ENCODE assay signal across 9 mouse cellular contexts in the genomic region with DNA sequence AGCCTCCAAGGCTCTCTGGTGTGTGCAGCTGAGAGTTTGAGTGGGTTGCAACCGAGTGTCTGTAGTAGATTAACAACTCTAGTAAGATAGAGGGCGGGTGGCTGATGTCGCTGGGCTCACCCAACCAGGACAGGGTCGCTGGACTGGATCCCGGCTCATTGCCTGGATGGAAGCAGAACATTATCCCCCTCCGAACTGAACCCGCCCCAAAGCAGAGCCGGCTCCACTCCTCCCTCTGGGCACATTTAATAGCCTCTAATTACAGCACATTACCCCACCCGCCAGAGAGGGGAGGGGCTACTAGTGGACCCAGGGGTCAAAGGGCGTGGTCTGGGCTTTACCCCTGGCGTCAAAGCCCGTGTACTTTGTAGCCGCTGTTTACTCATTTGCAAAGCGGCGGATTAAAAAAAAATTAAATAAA. TPM values are rescaled to one million over a fixed set of nuclear protein-coding genes. Genes with fewer than 3 reads are reported as not detected.
DNase-seq lines count a peak whose midpoint lies in the region; ATAC-seq and TF ChIP-seq lines count a peak whose summit lies in the region.
"Had no signal": no experiment of that assay in that cellular context is flagged by ENCODE, and none has a peak within 500 bp of the region (broad histone marks: within the 10 kb centered on the region; RNA-seq: fewer than 3 reads in every experiment).

No protein-coding gene starts in this region.

- peaks cover 58% of the 10 kb centered on the region for H3K4me1 ChIP-seq in G1E (ENCODE audit: insufficient read depth, low read depth, low read length)
- peaks cover 37% of the 10 kb centered on the region for H3K4me1 ChIP-seq in embryonic facial prominence, embryonic 15.5 days
- H3K4me1 ChIP-seq in heart, postnatal 0 days (ENCODE audit: control insufficient read depth, insufficient read depth): peaks cover 27% of the 10 kb centered on the region
- peaks cover 45% of the 10 kb centered on the region for H3K4me1 ChIP-seq in limb, embryonic 10.5 days
- H3K4me1 ChIP-seq in midbrain, embryonic 11.5 days (ENCODE audit: control insufficient read depth, insufficient read depth, low read length): peaks cover 25% of the 10 kb centered on the region

- H3K36me3 ChIP-seq in G1E (replicated peaks): peaks cover 10% of the 10 kb centered on the region
- no peaks in the 10 kb centered on the region for H3K36me3 ChIP-seq in embryonic facial prominence, embryonic 15.5 days
- no peaks in the 10 kb centered on the region for H3K36me3 ChIP-seq in heart, postnatal 0 days (replicated peaks; ENCODE audit: control insufficient read depth, insufficient read depth, low read length)
- H3K36me3 ChIP-seq in limb, embryonic 10.5 days: no peaks in the 10 kb centered on the region
- no peaks in the 10 kb centered on the region for H3K36me3 ChIP-seq in midbrain, embryonic 11.5 days (ENCODE audit: control insufficient read depth, insufficient read depth, low read length)

- H3K9ac ChIP-seq in embryonic facial prominence, embryonic 15.5 days: no peak overlapping the region
- H3K9ac ChIP-seq in heart, postnatal 0 days (replicated peaks; ENCODE audit: low read depth, low read length): no peak overlapping the region
- H3K9ac ChIP-seq in midbrain, embryonic 11.5 days (ENCODE audit: low read length): 0 out of 2 replicates have a peak overlapping the region, but pooled peaks have one; percentile 9

- no peak for ATAC-seq in G1E (ENCODE audit: extremely low read depth, insufficient number of reproducible peaks, low FRiP score, poor library complexity, severe bottlenecking)
- no peak for ATAC-seq in embryonic facial prominence, embryonic 15.5 days (ENCODE audit: insufficient number of reproducible peaks, low FRiP score, low TSS enrichment, low read depth)
- ATAC-seq in heart, postnatal 0 days (ENCODE audit: insufficient read depth, low read depth): no peak
- ATAC-seq in midbrain, embryonic 11.5 days (ENCODE audit: low FRiP score): no peak
- ATAC-seq in monocyte, adult 5-6 weeks (replicated peaks; ENCODE audit: insufficient number of reproducible peaks, low FRiP score, low TSS enrichment, poor library complexity, severe bottlenecking): no peak

- DNase-seq in 416B (ENCODE audit: low read depth): peak; percentile 72
- no peak for DNase-seq in G1E (ENCODE audit: low spot score)
- no peak for DNase-seq in heart, postnatal 0 days (ENCODE audit: low spot score)
- DNase-seq in limb, embryonic 10.5 days (ENCODE audit: low spot score): peak; percentile 43
- DNase-seq in midbrain, embryonic 11.5 days (ENCODE audit: low spot score, missing footprints): peak; percentile 85
- DNase-seq in right cerebral cortex, adult 2 months (ENCODE audit: low spot score in 2 of 2): no peak

- H3K27ac ChIP-seq in embryonic facial prominence, embryonic 15.5 days (replicated peaks): peak overlapping the region; percentile 61
- no peak overlapping the region for H3K27ac ChIP-seq in heart, postnatal 0 days (ENCODE audit: low read depth)
- H3K27ac ChIP-seq in limb, embryonic 10.5 days: peak overlapping the region; percentile 87
- H3K27ac ChIP-seq in midbrain, embryonic 11.5 days (ENCODE audit: low read depth, low read length): no peak overlapping the region

- H3K27me3 ChIP-seq in G1E (ENCODE audit: insufficient read depth, low read length): no peaks in the 10 kb centered on the region
- peaks cover 12% of the 10 kb centered on the region; the same call in 1 of the 2 replicates for H3K27me3 ChIP-seq in embryonic facial prominence, embryonic 15.5 days
- H3K27me3 ChIP-seq in heart, postnatal 0 days (ENCODE audit: control insufficient read depth, insufficient read depth, low read length): 0 out of 2 replicates have a peak, but pooled peaks cover 2% of the 10 kb centered on the region
- H3K27me3 ChIP-seq in limb, embryonic 10.5 days (ENCODE audit: low read depth, poor library complexity, severe bottlenecking): peaks cover 42% of the 10 kb centered on the region
- H3K27me3 ChIP-seq in midbrain, embryonic 11.5 days (ENCODE audit: control insufficient read depth, insufficient read depth, low read length): peaks cover 8% of the 10 kb centered on the region

- no peak for TF ChIP-seq EP300 in heart, postnatal 0 days (IDR thresholded peaks at IDR 0.05; ENCODE audit: low read depth)

- H3K4me2 ChIP-seq in embryonic facial prominence, embryonic 15.5 days (replicated peaks): peak overlapping the region; percentile 92
- peak overlapping the region; percentile 85 for H3K4me2 ChIP-seq in heart, postnatal 0 days (ENCODE audit: low read depth, low read length)
- H3K4me2 ChIP-seq in midbrain, embryonic 11.5 days: peak overlapping the region; percentile 97; the same call in 1 of the 2 replicates

- WGBS in embryonic facial prominence, embryonic 15.5 days: 5% methylated on average over 15 of the region's 15 CpGs
- 18% methylated on average over 15 of the region's 15 CpGs for WGBS in heart, postnatal 0 days
- 9% methylated on average over 15 of the region's 15 CpGs for WGBS in limb, embryonic 10.5 days
- WGBS in midbrain, embryonic 11.5 days: 16% methylated on average over 15 of the region's 15 CpGs

- TF ChIP-seq CTCF in G1E (IDR thresholded peaks at IDR 0.05; ENCODE audit: low read depth, low read length): no peak
- TF ChIP-seq CTCF in heart, postnatal 0 days (IDR thresholded peaks at IDR 0.05; ENCODE audit: low read depth): no peak

- H3K9me3 ChIP-seq in G1E (replicated peaks): no peaks in the 10 kb centered on the region
- no peaks in the 10 kb centered on the region for H3K9me3 ChIP-seq in embryonic facial prominence, embryonic 15.5 days (replicated peaks)
- no peaks in the 10 kb centered on the region for H3K9me3 ChIP-seq in heart, postnatal 0 days (replicated peaks; ENCODE audit: control insufficient read depth, low read length)
- H3K9me3 ChIP-seq in limb, embryonic 10.5 days (replicated peaks): no peaks in the 10 kb centered on the region
- H3K9me3 ChIP-seq in midbrain, embryonic 11.5 days (ENCODE audit: control insufficient read depth, low read length): no peaks in the 10 kb centered on the region

- peak overlapping the region; percentile 60; the same call in 1 of the 2 replicates for H3K4me3 ChIP-seq in G1E (ENCODE audit: low read depth, low read length)
- peak overlapping the region; percentile 66 for H3K4me3 ChIP-seq in embryonic facial prominence, embryonic 15.5 days (replicated peaks)
- no peak overlapping the region for H3K4me3 ChIP-seq in heart, postnatal 0 days (ENCODE audit: low read depth, low read length)
- H3K4me3 ChIP-seq in limb, embryonic 10.5 days: peak overlapping the region; percentile 73
- H3K4me3 ChIP-seq in midbrain, embryonic 11.5 days (ENCODE audit: low read depth, low read length): no peak overlapping the region; the same call in 1 of the 2 replicates

RNA-seq across cellular contexts. Expression of gene Hook2, which starts 1.1 kb away (rescaled TPM):
- 2.7 and 3.4 TPM in 2 replicates for total RNA-seq in G1E (2014; fragmentation: Nextera tagmentation)
- total RNA-seq in G1E (2017): 7.9 and 8.2 TPM in 2 replicates
- 12.2 and 12.7 TPM in 2 replicates for polyA plus RNA-seq in G1E (2012)
- polyA plus RNA-seq in embryonic facial prominence, embryonic 15.5 days (2015; fragmentation: Nextera tagmentation; extraction: Ambion mirVana): 27.2 and 30.6 TPM in 2 replicates
- total RNA-seq in heart, postnatal 0 days (2014; rRNA removed; ENCODE audit: low replicate concordance): 1.9 and 4.8 TPM in 2 replicates
- 3.5 and 4.7 TPM in 2 replicates for polyA plus RNA-seq in heart, postnatal 0 days (2015; fragmentation: Nextera tagmentation; extraction: Ambion mirVana)
- polyA plus RNA-seq in limb, embryonic 10.5 days (2016; fragmentation: Nextera tagmentation; extraction: Ambion mirVana): 16.0 and 19.1 TPM in 2 replicates
- 11.4 and 11.8 TPM in 2 replicates for polyA plus RNA-seq in midbrain, embryonic 11.5 days (2014; fragmentation: Nextera tagmentation; extraction: Ambion mirVana)
- 4.2 to 8.7 TPM (median 4.5 TPM) in 3 replicates for total RNA-seq in monocyte, adult 5-6 weeks (2017)

RNA-seq across cellular contexts. Expression of gene Junb, which starts 10.8 kb away (rescaled TPM):
- total RNA-seq in G1E (2014; fragmentation: Nextera tagmentation): 25.6 and 38.5 TPM in 2 replicates
- 23.8 and 33.6 TPM in 2 replicates for total RNA-seq in G1E (2017)
- 66.8 and 78.5 TPM in 2 replicates for polyA plus RNA-seq in G1E (2012)
- polyA plus RNA-seq in embryonic facial prominence, embryonic 15.5 days (2015; fragmentation: Nextera tagmentation; extraction: Ambion mirVana): 38.0 and 40.5 TPM in 2 replicates
- total RNA-seq in heart, postnatal 0 days (2014; rRNA removed; ENCODE audit: low replicate concordance): 28.9 and 39.6 TPM in 2 replicates
- polyA plus RNA-seq in heart, postnatal 0 days (2015; fragmentation: Nextera tagmentation; extraction: Ambion mirVana): 10.3 and 13.0 TPM in 2 replicates
- polyA plus RNA-seq in limb, embryonic 10.5 days (2016; fragmentation: Nextera tagmentation; extraction: Ambion mirVana): 9.9 and 14.4 TPM in 2 replicates
- polyA plus RNA-seq in midbrain, embryonic 11.5 days (2014; fragmentation: Nextera tagmentation; extraction: Ambion mirVana): 3.4 and 4.5 TPM in 2 replicates
- 405 to 735 TPM (median 444 TPM) in 3 replicates for total RNA-seq in monocyte, adult 5-6 weeks (2017)

RNA-seq across cellular contexts. Expression of gene Rnaseh2a, which starts 19.8 kb away (rescaled TPM):
- total RNA-seq in G1E (2014; fragmentation: Nextera tagmentation) (162 and 174 TPM in 2 replicates), G1E (2017) (94.1 and 132 TPM in 2 replicates)
- 477 and 636 TPM in 2 replicates for polyA plus RNA-seq in G1E (2012)
- polyA plus RNA-seq in embryonic facial prominence, embryonic 15.5 days (2015; fragmentation: Nextera tagmentation; extraction: Ambion mirVana): 94.9 and 99.1 TPM in 2 replicates
- total RNA-seq in heart, postnatal 0 days (2014; rRNA removed; ENCODE audit: low replicate concordance): 57.9 and 76.4 TPM in 2 replicates
- 52.6 and 57.3 TPM in 2 replicates for polyA plus RNA-seq in heart, postnatal 0 days (2015; fragmentation: Nextera tagmentation; extraction: Ambion mirVana)
- 156 and 168 TPM in 2 replicates for polyA plus RNA-seq in limb, embryonic 10.5 days (2016; fragmentation: Nextera tagmentation; extraction: Ambion mirVana)
- 113 and 121 TPM in 2 replicates for polyA plus RNA-seq in midbrain, embryonic 11.5 days (2014; fragmentation: Nextera tagmentation; extraction: Ambion mirVana)
- total RNA-seq in monocyte, adult 5-6 weeks (2017): 43.9 to 58.8 TPM (median 58.1 TPM) in 3 replicates

RNA-seq across cellular contexts. Expression of gene Prdx2, which starts 19.9 kb away (rescaled TPM):
- total RNA-seq in G1E (2014; fragmentation: Nextera tagmentation) (134 and 185 TPM in 2 replicates), G1E (2017) (299 and 388 TPM in 2 replicates)
- polyA plus RNA-seq in G1E (2012): 19.6 and 86.4 TPM in 2 replicates
- polyA plus RNA-seq in embryonic facial prominence, embryonic 15.5 days (2015; fragmentation: Nextera tagmentation; extraction: Ambion mirVana): 705 and 717 TPM in 2 replicates
- 647 and 809 TPM in 2 replicates for total RNA-seq in heart, postnatal 0 days (2014; rRNA removed; ENCODE audit: low replicate concordance)
- polyA plus RNA-seq in heart, postnatal 0 days (2015; fragmentation: Nextera tagmentation; extraction: Ambion mirVana): 758 and 782 TPM in 2 replicates
- 1,175 and 1,260 TPM in 2 replicates for polyA plus RNA-seq in limb, embryonic 10.5 days (2016; fragmentation: Nextera tagmentation; extraction: Ambion mirVana)
- polyA plus RNA-seq in midbrain, embryonic 11.5 days (2014; fragmentation: Nextera tagmentation; extraction: Ambion mirVana): 1,298 and 1,349 TPM in 2 replicates
- total RNA-seq in monocyte, adult 5-6 weeks (2017): 153 to 207 TPM (median 196 TPM) in 3 replicates

RNA-seq across cellular contexts. Expression of gene Gm49661, which starts 20.1 kb away (rescaled TPM):
- not detected in 2 replicates for total RNA-seq in G1E (2014; fragmentation: Nextera tagmentation)
- total RNA-seq in G1E (2017): not detected in 2 replicates
- not detected in 2 replicates for polyA plus RNA-seq in G1E (2012)
- polyA plus RNA-seq in embryonic facial prominence, embryonic 15.5 days (2015; fragmentation: Nextera tagmentation; extraction: Ambion mirVana): not detected in 2 replicates
- not detected in 2 replicates for total RNA-seq in heart, postnatal 0 days (2014; rRNA removed; ENCODE audit: low replicate concordance)
- not detected in 2 replicates for polyA plus RNA-seq in heart, postnatal 0 days (2015; fragmentation: Nextera tagmentation; extraction: Ambion mirVana)
- polyA plus RNA-seq in limb, embryonic 10.5 days (2016; fragmentation: Nextera tagmentation; extraction: Ambion mirVana): not detected in 2 replicates
- polyA plus RNA-seq in midbrain, embryonic 11.5 days (2014; fragmentation: Nextera tagmentation; extraction: Ambion mirVana): not detected in 2 replicates
- total RNA-seq in monocyte, adult 5-6 weeks (2017): not detected in 3 replicates
- total RNA-seq: common myeloid progenitor, adult 5-6 weeks had no signal

Comparison
In these comparisons a context has a peak if more than half of its experiments do, and no peak if none do; other contexts are left out.
1. DNase-seq: peak in 416B (single experiment), limb, embryonic 10.5 days (single experiment) and midbrain, embryonic 11.5 days (single experiment); none in G1E (single experiment), heart, postnatal 0 days (single experiment) and right cerebral cortex, adult 2 months (0 of 2).
2. H3K4me3 ChIP-seq: peak in G1E (single experiment), embryonic facial prominence, embryonic 15.5 days (single experiment) and limb, embryonic 10.5 days (single experiment); none in heart, postnatal 0 days (single experiment) and midbrain, embryonic 11.5 days (single experiment).
3. H3K27ac ChIP-seq: peak in embryonic facial prominence, embryonic 15.5 days (single experiment) and limb, embryonic 10.5 days (single experiment); none in heart, postnatal 0 days (single experiment) and midbrain, embryonic 11.5 days (single experiment).
4. Peak in every context shown above with its lines, with median percentiles within 50 percentile points of each other: H3K4me2 ChIP-seq.